Mouse (Mus musculus): ENCODE data around the gene Ccdc6.

- no peak for TF ChIP-seq ZC3H11A (IDR thresholded peaks at IDR 0.05; ENCODE audit: borderline replicate concordance, low read depth, low read length)
- no peak for TF ChIP-seq ZNF384 (IDR thresholded peaks at IDR 0.05; ENCODE audit: low read depth, low read length)
These were observed 124.0 kb downstream of the Ccdc6 start for GRCm38 (mm10) chr10:70220971-70221370.
